Mouse (Mus musculus) left cerebral cortex, postnatal 4 days (tissue): Measurements from ENCODE around the gene Pde1c. TPM values are rescaled to one million over a fixed set of nuclear protein-coding genes. Genes with fewer than 3 reads are reported as not detected.

Experiments
- DNase-seq: peaks from one replicate; pipeline ENCODE4 v3.0.0-alpha.2; 2022
- intact Hi-C: fragments of 180-260 bp; cut with DNase I; formaldehyde crosslinking; loops from one replicate; pipeline ENCODE4 v1.15.1; 2025
- total RNA-seq, 2 experiments: library from RNA; stranded (reverse); gene quantifications; 2 replicates each; pipeline ENCODE4 v1.2.3; 2021

The Pde1c gene
- total RNA-seq, 2 experiments from 2014 or later: 7.6 to 8.4 TPM

GRCm38 (mm10) chr6:56342005-56342404 lies 226.9 kb downstream of the Pde1c start:
- intact Hi-C loops: no loop called here
- no peak for DNase-seq

GRCm38 (mm10) chr6:56335811-56336446 lies 233.0 kb downstream of the Pde1c start:
- intact Hi-C loops: no loop called here
- DNase-seq: peak; percentile 51

- intact Hi-C loops: no loop called here
- no peak for DNase-seq
These were observed 236.8 kb downstream of the Pde1c start for GRCm38 (mm10) chr6:56332149-56332548.

- intact Hi-C loops: no loop called here
- DNase-seq: no peak
These were observed 237.5 kb downstream of the Pde1c start for GRCm38 (mm10) chr6:56331432-56331831.

- intact Hi-C loops: no loop called here
- no peak for DNase-seq
These were observed 240.8 kb downstream of the Pde1c start for GRCm38 (mm10) chr6:56328103-56328502.

- intact Hi-C loops: no loop called here
- DNase-seq: no peak
These were observed 246.1 kb downstream of the Pde1c start for GRCm38 (mm10) chr6:56322799-56323198.

- no peak for DNase-seq
- intact Hi-C loops: no loop called here
These were observed 258.6 kb downstream of the Pde1c start for GRCm38 (mm10) chr6:56310318-56310717.

- intact Hi-C loops: no loop called here
These were observed 262.8 kb downstream of the Pde1c start for GRCm38 (mm10) chr6:56306066-56306465.

GRCm38 (mm10) chr6:56292176-56292575 lies 276.7 kb downstream of the Pde1c start:
- DNase-seq: no peak
- intact Hi-C loops: no loop called here

More at GRCm38 (mm10) chr6:56306066-56306465, 262.8 kb downstream of the Pde1c start:
- no peak for DNase-seq

- intact Hi-C loops: no loop called here
- peak; percentile 4 for DNase-seq
These were observed 279.6 kb downstream of the Pde1c start for GRCm38 (mm10) chr6:56289307-56289706.

GRCm38 (mm10) chr6:56284821-56285220 lies 284.1 kb downstream of the Pde1c start:
- DNase-seq: no peak
- intact Hi-C loops: no loop called here

- intact Hi-C loops: no loop called here
- DNase-seq: no peak
These were observed 293.4 kb downstream of the Pde1c start for GRCm38 (mm10) chr6:56275461-56275860.

GRCm38 (mm10) chr6:56271741-56272140 lies 297.2 kb downstream of the Pde1c start:
- DNase-seq: no peak

GRCm38 (mm10) chr6:56264509-56264908 lies 304.4 kb downstream of the Pde1c start:
- no peak for DNase-seq

More at GRCm38 (mm10) chr6:56271741-56272140, 297.2 kb downstream of the Pde1c start:
- intact Hi-C loops: no loop called here

GRCm38 (mm10) chr6:56260118-56260517 lies 308.8 kb downstream of the Pde1c start:
- intact Hi-C loops: no loop called here
- no peak for DNase-seq

More at GRCm38 (mm10) chr6:56264509-56264908, 304.4 kb downstream of the Pde1c start:
- intact Hi-C loops: no loop called here

GRCm38 (mm10) chr6:56257555-56258297 lies 311.2 kb downstream of the Pde1c start:
- DNase-seq: no peak
- intact Hi-C loops: no loop called here

GRCm38 (mm10) chr6:56250091-56250490 lies 318.8 kb downstream of the Pde1c start:
- intact Hi-C loops: no loop called here
- DNase-seq: no peak

GRCm38 (mm10) chr6:56191426-56192140 lies 377.3 kb downstream of the Pde1c start:
- intact Hi-C loops: no loop called here
- no peak for DNase-seq

GRCm38 (mm10) chr6:56176485-56176884 lies 392.4 kb downstream of the Pde1c start:
- DNase-seq: no peak
- intact Hi-C loops: no loop called here

GRCm38 (mm10) chr6:56172172-56172571 lies 396.7 kb downstream of the Pde1c start:
- no peak for DNase-seq
- intact Hi-C loops: no loop called here

GRCm38 (mm10) chr6:56168736-56169135 lies 400.2 kb downstream of the Pde1c start:
- no peak for DNase-seq
- intact Hi-C loops: no loop called here
